Mouse (Mus musculus): ENCODE measurements around the gene Ddx1. TPM values are rescaled to one million over a fixed set of nuclear protein-coding genes. Genes with fewer than 3 reads are reported as not detected.

Gene Ddx1
- total RNA-seq (2012; rRNA removed) (75.8 and 87.2 TPM in 2 replicates), total RNA-seq (2014; rRNA removed) (117 and 152 TPM in 2 replicates), polyA plus RNA-seq (2012; ENCODE audit: insufficient read length, low read depth) (242 and 296 TPM in 2 replicates)

GRCm38 (mm10) chr12:13248691-13249572, at the start of gene Ddx1:
Gene Ddx1, minus strand, starts transcription at chr12:13249213.
- peak within 1 kb of the TSS; percentile 49; the same call in 1 of the 2 replicates for H3K27ac ChIP-seq (ENCODE audit: insufficient read depth, low read depth)
- H3K9ac ChIP-seq (ENCODE audit: insufficient read depth, low read depth): peak within 1 kb of the TSS; percentile 85

GRCm38 (mm10) chr12:13293421-13293881, 44.4 kb upstream of the Ddx1 start:
- H3K9ac ChIP-seq (ENCODE audit: insufficient read depth, low read depth): no peak overlapping the region
- peaks cover 44 to 76% of the 10 kb centered on the region in 2 experiments for H3K36me3 ChIP-seq (replicated peaks in 1 of 2; ENCODE audit: control insufficient read depth in 1 of 2, insufficient read depth in 1 of 2, low read length in 1 of 2)
- DNase-seq (ENCODE audit: extremely low read depth): no peak
- H3K79me2 ChIP-seq (replicated peaks; ENCODE audit: control insufficient read depth, extremely low read depth, insufficient read depth, poor library complexity, severe bottlenecking): no peaks in the 10 kb centered on the region; the same call in 1 of the 2 replicates
- in situ Hi-C loops (cut with MboI; ENCODE audit: low pct_ligation_motif_present, low pct_unique_long_range_greater_than_20kb, low sequenced_read_pairs) (no loop called here), dilution Hi-C loops (cut with MboI; ENCODE audit: extremely low pct_ligation_motif_present, extremely low pct_unique_long_range_greater_than_20kb, low sequenced_read_pairs) (no loop called here)
- peaks cover 0 to 3% of the 10 kb centered on the region in 2 experiments; a peak in 1 of 4 replicates for H3K4me1 ChIP-seq (ENCODE audit: control insufficient read depth in 1 of 2, insufficient read depth in 2 of 2)
- H3K27me3 ChIP-seq (replicated peaks): no peaks in the 10 kb centered on the region
- H3K27ac ChIP-seq (ENCODE audit: insufficient read depth, low read depth): no peak overlapping the region
- H3K9me3 ChIP-seq (replicated peaks; ENCODE audit: low read length): no peaks in the 10 kb centered on the region
- no peak overlapping the region for H3K4me3 ChIP-seq (replicated peaks in 1 of 3; ENCODE audit: low read depth in 2 of 3, low read length in 2 of 3, poor library complexity in 1 of 3)
- H3K4me2 ChIP-seq (ENCODE audit: insufficient read depth, low read depth, poor library complexity, severe bottlenecking): no peak overlapping the region
- TF ChIP-seq MAX (IDR thresholded peaks at IDR 0.05; ENCODE audit: low read length) (no peak), CTCF (conservative IDR thresholded peaks at IDR 0.05 in 1 of 2, IDR thresholded peaks at IDR 0.05 in 1 of 2; ENCODE audit: low read depth in 2 of 2, low read length in 2 of 2) (no peak), MAZ (IDR thresholded peaks at IDR 0.05; ENCODE audit: low read depth, low read length) (no peak), HCFC1 (IDR thresholded peaks at IDR 0.05; ENCODE audit: low read depth, low read length) (no peak), USF2 (conservative IDR thresholded peaks at IDR 0.05; ENCODE audit: low read depth, low read length) (no peak), E2F4 (IDR thresholded peaks at IDR 0.05; ENCODE audit: insufficient replicate concordance, low read depth, low read length) (no peak), MAFK (IDR thresholded peaks at IDR 0.05; ENCODE audit: insufficient replicate concordance, low read length) (no peak), TBP (conservative IDR thresholded peaks at IDR 0.05; ENCODE audit: low read depth, low read length) (no peak), GABPA (IDR thresholded peaks at IDR 0.05; ENCODE audit: insufficient replicate concordance, low read depth, low read length) (no peak), ZNF384 (IDR thresholded peaks at IDR 0.05; ENCODE audit: low read depth, low read length) (no peak), ETS1 (conservative IDR thresholded peaks at IDR 0.05; ENCODE audit: low read depth, low read length) (no peak), MEF2A (IDR thresholded peaks at IDR 0.05; ENCODE audit: borderline replicate concordance, low read depth, low read length) (no peak), ZKSCAN1 (IDR thresholded peaks at IDR 0.05; ENCODE audit: borderline replicate concordance, low read depth, low read length) (no peak), NELFE (IDR thresholded peaks at IDR 0.05; ENCODE audit: low read depth, low read length) (no peak), JUND (conservative IDR thresholded peaks at IDR 0.05; ENCODE audit: low read depth, low read length) (no peak), MXI1 (IDR thresholded peaks at IDR 0.05; ENCODE audit: low read depth, low read length) (no peak), NRF1 (IDR thresholded peaks at IDR 0.05; ENCODE audit: low read depth, low read length) (no peak), RAD21 (IDR thresholded peaks at IDR 0.05; ENCODE audit: low read depth, low read length) (no peak)

More at GRCm38 (mm10) chr12:13248691-13249572, at the start of gene Ddx1:
- peak; percentile 80 for DNase-seq (ENCODE audit: extremely low read depth)
- peaks cover 0 to 24% of the 10 kb centered on the region in 2 experiments for H3K36me3 ChIP-seq (replicated peaks in 1 of 2; ENCODE audit: control insufficient read depth in 1 of 2, insufficient read depth in 1 of 2, low read length in 1 of 2)
- in situ Hi-C loops (cut with MboI; ENCODE audit: low pct_ligation_motif_present, low pct_unique_long_range_greater_than_20kb, low sequenced_read_pairs): no loop called here
- H3K9me3 ChIP-seq (replicated peaks; ENCODE audit: low read length): no peaks in the 10 kb centered on the region
- H3K4me2 ChIP-seq (ENCODE audit: insufficient read depth, low read depth, poor library complexity, severe bottlenecking): peak within 1 kb of the TSS; percentile 50
- H3K79me2 ChIP-seq (replicated peaks; ENCODE audit: control insufficient read depth, extremely low read depth, insufficient read depth, poor library complexity, severe bottlenecking): peaks cover 25% of the 10 kb centered on the region
- dilution Hi-C loops (cut with MboI; ENCODE audit: extremely low pct_ligation_motif_present, extremely low pct_unique_long_range_greater_than_20kb, low sequenced_read_pairs): no loop called here
- H3K27me3 ChIP-seq (replicated peaks): no peaks in the 10 kb centered on the region
- H3K4me1 ChIP-seq (ENCODE audit: control insufficient read depth in 1 of 2, insufficient read depth in 2 of 2): peaks cover 3 to 34% of the 10 kb centered on the region in 2 experiments; a peak in 3 of 4 replicates
- TF ChIP-seq CHD1 (IDR thresholded peaks at IDR 0.05; ENCODE audit: low read depth, low read length): no peak
- TF ChIP-seq NRF1 (IDR thresholded peaks at IDR 0.05; ENCODE audit: low read depth, low read length): peak; percentile 53
- TF ChIP-seq UBTF (IDR thresholded peaks at IDR 0.05; ENCODE audit: low read depth, low read length): peak; percentile 34; the same call in 1 of the 2 replicates
- peak; percentile 61; the same call in 1 of the 2 replicates for TF ChIP-seq MAX (IDR thresholded peaks at IDR 0.05; ENCODE audit: low read length)
- TF ChIP-seq POLR2A (IDR thresholded peaks at IDR 0.05; ENCODE audit: low read depth, low read length): peak; percentile 87
- 0 out of 2 replicates have a peak, but pooled peaks have one; percentile 61 for TF ChIP-seq MAZ (IDR thresholded peaks at IDR 0.05; ENCODE audit: low read depth, low read length)
- no peak for TF ChIP-seq JUND (conservative IDR thresholded peaks at IDR 0.05; ENCODE audit: low read depth, low read length)
- TF ChIP-seq TBP (conservative IDR thresholded peaks at IDR 0.05; ENCODE audit: low read depth, low read length): peak; percentile 87
- peak; percentile 74 for TF ChIP-seq MEF2A (IDR thresholded peaks at IDR 0.05; ENCODE audit: borderline replicate concordance, low read depth, low read length)
- peak; percentile 82 for TF ChIP-seq ZMIZ1 (IDR thresholded peaks at IDR 0.05; ENCODE audit: low read depth, low read length)
- TF ChIP-seq USF1 (IDR thresholded peaks at IDR 0.05; ENCODE audit: low read depth, low read length): no peak
- TF ChIP-seq IRF4 (IDR thresholded peaks at IDR 0.05; ENCODE audit: low read depth, low read length): peak; percentile 69
- peak; percentile 84 for TF ChIP-seq ELF1 (IDR thresholded peaks at IDR 0.05; ENCODE audit: low read depth, low read length)
- peak; percentile 16; the same call in 1 of the 2 replicates for TF ChIP-seq GABPA (IDR thresholded peaks at IDR 0.05; ENCODE audit: insufficient replicate concordance, low read depth, low read length)
- no peak for TF ChIP-seq JUN (IDR thresholded peaks at IDR 0.05; ENCODE audit: insufficient read depth, low read depth, low read length)
- TF ChIP-seq EP300 (IDR thresholded peaks at IDR 0.05; ENCODE audit: low read length): no peak
- no peak for TF ChIP-seq RAD21 (IDR thresholded peaks at IDR 0.05; ENCODE audit: low read depth, low read length)
- TF ChIP-seq KAT2A (IDR thresholded peaks at IDR 0.05; ENCODE audit: insufficient replicate concordance, low read length): peak; percentile 92; the same call in 1 of the 2 replicates
- TF ChIP-seq TCF12 (IDR thresholded peaks at IDR 0.05; ENCODE audit: low read depth, low read length): peak; percentile 94
- TF ChIP-seq MYC (IDR thresholded peaks at IDR 0.05; ENCODE audit: low read depth, low read length): peak; percentile 83; the same call in 1 of the 2 replicates
- TF ChIP-seq POLR2AphosphoS2 (IDR thresholded peaks at IDR 0.05; ENCODE audit: low read depth, low read length): no peak
- TF ChIP-seq BHLHE40 (IDR thresholded peaks at IDR 0.05; ENCODE audit: low read depth, low read length): no peak
- TF ChIP-seq NELFE (IDR thresholded peaks at IDR 0.05; ENCODE audit: low read depth, low read length): peak; percentile 91
- TF ChIP-seq MXI1 (IDR thresholded peaks at IDR 0.05; ENCODE audit: low read depth, low read length): peak; percentile 89
- no peak for TF ChIP-seq E2F4 (IDR thresholded peaks at IDR 0.05; ENCODE audit: insufficient replicate concordance, low read depth, low read length)
- no peak for TF ChIP-seq RCOR1 (conservative IDR thresholded peaks at IDR 0.05; ENCODE audit: low read depth, low read length)
- peak; percentile 94 for TF ChIP-seq HCFC1 (IDR thresholded peaks at IDR 0.05; ENCODE audit: low read depth, low read length)
- TF ChIP-seq SIN3A (IDR thresholded peaks at IDR 0.05; ENCODE audit: low read length): peak; percentile 86; the same call in 1 of the 2 replicates
- no peak for TF ChIP-seq USF2 (conservative IDR thresholded peaks at IDR 0.05; ENCODE audit: low read depth, low read length)
- H3K4me3 ChIP-seq (replicated peaks in 1 of 3; ENCODE audit: low read depth in 2 of 3, low read length in 2 of 3, poor library complexity in 1 of 3): peak within 1 kb of the TSS; percentile 86 to 93 (median 90)

All from CH12.LX (cell line).